Mouse (Mus musculus) midbrain, embryonic 12.5 days (tissue): ENCODE results near the gene Zfand3. TPM values are rescaled to one million over a fixed set of nuclear protein-coding genes. Genes with fewer than 3 reads are reported as not detected.

Experiments used
- ATAC-seq: fragments of 200-750 bp; cut with Nextera tagmentation; 2 replicates; pipeline ENCODE4 v1.8.0; 2017; ENCODE audit warnings: low read depth, moderate TSS enrichment, moderate library complexity; ENCODE audit not compliant: low FRiP score
- H3K27ac ChIP-seq: fragments of 300-500 bp; sonication (generic); replicated peaks from 2 replicates; pipeline ENCODE4 v1.5.1; 2016; ENCODE audit warnings: mild to moderate bottlenecking
- H3K27me3 ChIP-seq: fragments of 300-500 bp; sonication (generic); 2 replicates; pipeline ENCODE4 v1.6.1; 2016; ENCODE audit warnings: mild to moderate bottlenecking
- H3K36me3 ChIP-seq: fragments of 300-500 bp; sonication (generic); 2 replicates; pipeline ENCODE4 v1.6.1; 2016
- H3K4me1 ChIP-seq: fragments of 300-500 bp; sonication (generic); 2 replicates; pipeline ENCODE4 v1.6.1; 2016
- H3K4me2 ChIP-seq: fragments of 300-500 bp; sonication (generic); replicated peaks from 2 replicates; pipeline ENCODE4 v1.6.1; 2016; ENCODE audit warnings: mild to moderate bottlenecking, moderate library complexity
- H3K4me3 ChIP-seq: fragments of 300-500 bp; sonication (generic); 2 replicates; pipeline ENCODE4 v1.5.1; 2016; ENCODE audit warnings: mild to moderate bottlenecking
- H3K9ac ChIP-seq: fragments of 300-500 bp; sonication (generic); replicated peaks from 2 replicates; pipeline ENCODE4 v1.6.1; 2016; ENCODE audit warnings: mild to moderate bottlenecking, moderate library complexity
- H3K9me3 ChIP-seq: fragments of 300-500 bp; sonication (generic); 2 replicates; pipeline ENCODE4 v1.6.1; 2016; ENCODE audit warnings: mild to moderate bottlenecking
- WGBS: fragments of 180-500 bp; shearing (Covaris S2); methylation state at CpG from one replicate; pipeline ENCODE4 v1.1.7; 2016; 5-methylcytosine and 5-hydroxymethylcytosine counted together
- polyA plus RNA-seq: library from polyadenylated mRNA; unstranded; fragments of >200 nt; fragmentation: Nextera tagmentation; extraction: Ambion mirVana; gene quantifications from 2 replicates; pipeline ENCODE4 v1.2.1, GENCODE M21; 2016

The Zfand3 gene
- polyA plus RNA-seq, 1 experiment from 2014 or later = 91.5 TPM

DNA sequence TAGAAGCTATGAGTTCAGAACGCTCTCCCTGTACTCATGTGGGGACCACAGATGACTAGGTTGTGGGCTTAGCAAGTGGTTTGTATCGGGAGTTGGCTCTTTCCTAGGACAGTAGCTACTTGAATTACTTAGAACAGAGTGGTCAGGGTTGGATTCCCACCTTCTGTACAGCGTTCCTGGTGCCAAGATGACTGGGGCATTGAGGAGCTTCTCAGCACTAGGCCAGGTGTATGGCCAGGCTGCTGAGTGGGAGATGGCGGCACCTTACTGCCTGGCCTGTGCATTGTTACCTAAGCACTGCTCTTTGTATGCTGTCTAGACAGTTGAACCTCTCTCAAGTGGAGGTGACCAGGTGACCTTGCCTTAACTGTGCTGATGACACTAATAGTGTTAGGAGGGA, 28.3 kb downstream of the Zfand3 start:
- H3K4me1 ChIP-seq = peaks cover 20% of the 10 kb centered on the region
- H3K9me3 ChIP-seq = no peaks in the 10 kb centered on the region
- H3K4me2 ChIP-seq = no peak overlapping the region
- no peak for ATAC-seq
- H3K4me3 ChIP-seq = no peak overlapping the region
- no peaks in the 10 kb centered on the region for H3K27me3 ChIP-seq
- no peaks in the 10 kb centered on the region for H3K36me3 ChIP-seq
- no peak overlapping the region for H3K27ac ChIP-seq
- H3K9ac ChIP-seq = no peak overlapping the region
- WGBS = 94% methylated on average over 4 of the region's 4 CpGs

- H3K4me2 ChIP-seq = no peak overlapping the region
- H3K4me1 ChIP-seq = peaks cover 14% of the 10 kb centered on the region
- no peak overlapping the region for H3K4me3 ChIP-seq
- no peaks in the 10 kb centered on the region for H3K9me3 ChIP-seq
- H3K27ac ChIP-seq = no peak overlapping the region
- no peaks in the 10 kb centered on the region for H3K27me3 ChIP-seq
- no peaks in the 10 kb centered on the region for H3K36me3 ChIP-seq
- 68% methylated on average over 4 of the region's 4 CpGs for WGBS
- no peak overlapping the region for H3K9ac ChIP-seq
- ATAC-seq = no peak
Measured at GRCm38 (mm10) chr17:30033991-30034390, 29.5 kb downstream of the Zfand3 start.

GRCm38 (mm10) chr17:30035216-30036005, 30.9 kb downstream of the Zfand3 start:
- Histone ChIP-seq H3K9me3 (no peaks in the 10 kb centered on the region), H3K9ac (no peak overlapping the region), H3K27me3 (no peaks in the 10 kb centered on the region), H3K36me3 (no peaks in the 10 kb centered on the region), H3K4me3 (no peak overlapping the region), H3K4me2 (no peak overlapping the region), H3K4me1 (peaks cover 14% of the 10 kb centered on the region), H3K27ac (no peak overlapping the region)
- no peak for ATAC-seq
- WGBS = 80% methylated on average over 4 of the region's 4 CpGs

- H3K27ac ChIP-seq = no peak overlapping the region
- WGBS = 92% methylated on average over 7 of the region's 7 CpGs
- H3K27me3 ChIP-seq = no peaks in the 10 kb centered on the region
- H3K36me3 ChIP-seq = no peaks in the 10 kb centered on the region
- H3K9me3 ChIP-seq = no peaks in the 10 kb centered on the region
- H3K9ac ChIP-seq = no peak overlapping the region
- no peak for ATAC-seq
- H3K4me2 ChIP-seq = no peak overlapping the region
- no peak overlapping the region for H3K4me3 ChIP-seq
- H3K4me1 ChIP-seq = peaks cover 8% of the 10 kb centered on the region; the same call in 1 of the 2 replicates
Measured at GRCm38 (mm10) chr17:30043163-30043822, 38.8 kb downstream of the Zfand3 start.

- peaks cover 4% of the 10 kb centered on the region; the same call in 1 of the 2 replicates for H3K4me1 ChIP-seq
- H3K27me3 ChIP-seq = no peaks in the 10 kb centered on the region
- H3K27ac ChIP-seq = no peak overlapping the region
- no peak overlapping the region for H3K4me3 ChIP-seq
- H3K4me2 ChIP-seq = no peak overlapping the region
- H3K9me3 ChIP-seq = no peaks in the 10 kb centered on the region
- no peaks in the 10 kb centered on the region for H3K36me3 ChIP-seq
- H3K9ac ChIP-seq = no peak overlapping the region
- no peak for ATAC-seq
- 88% methylated on average over 2 of the region's 2 CpGs for WGBS
Measured at GRCm38 (mm10) chr17:30045181-30045580, 40.6 kb downstream of the Zfand3 start.

- Histone ChIP-seq H3K4me3 (no peak overlapping the region), H3K9ac (no peak overlapping the region), H3K27ac (no peak overlapping the region), H3K4me2 (no peak overlapping the region), H3K36me3 (no peaks in the 10 kb centered on the region), H3K27me3 (no peaks in the 10 kb centered on the region), H3K9me3 (no peaks in the 10 kb centered on the region), H3K4me1 (peaks cover 9% of the 10 kb centered on the region; the same call in 1 of the 2 replicates)
- WGBS = 91% methylated on average over 5 of the region's 5 CpGs
- no peak for ATAC-seq
Measured at GRCm38 (mm10) chr17:30046654-30047053, 42.1 kb downstream of the Zfand3 start.

- H3K27me3 ChIP-seq = no peaks in the 10 kb centered on the region
- no peak overlapping the region for H3K27ac ChIP-seq
- no peak for ATAC-seq
- H3K9ac ChIP-seq = no peak overlapping the region
- no peak overlapping the region for H3K4me2 ChIP-seq
- no peaks in the 10 kb centered on the region for H3K9me3 ChIP-seq
- H3K36me3 ChIP-seq = peaks cover 8% of the 10 kb centered on the region; the same call in 1 of the 2 replicates
- 0 out of 2 replicates have a peak, but pooled peaks cover 5% of the 10 kb centered on the region for H3K4me1 ChIP-seq
- no peak overlapping the region for H3K4me3 ChIP-seq
- 92% methylated on average over 5 of the region's 5 CpGs for WGBS
Measured at GRCm38 (mm10) chr17:30051523-30052346, 47.2 kb downstream of the Zfand3 start.

- Histone ChIP-seq H3K27ac (no peak overlapping the region), H3K4me1 (0 out of 2 replicates have a peak, but pooled peaks cover 5% of the 10 kb centered on the region), H3K27me3 (no peaks in the 10 kb centered on the region), H3K4me3 (no peak overlapping the region), H3K4me2 (no peak overlapping the region), H3K36me3 (peaks cover 8% of the 10 kb centered on the region; the same call in 1 of the 2 replicates), H3K9me3 (no peaks in the 10 kb centered on the region), H3K9ac (no peak overlapping the region)
- ATAC-seq = no peak
- 89% methylated on average over 5 of the region's 5 CpGs for WGBS
Measured at GRCm38 (mm10) chr17:30052347-30052742, 47.8 kb downstream of the Zfand3 start.

GRCm38 (mm10) chr17:30053463-30053862, 48.9 kb downstream of the Zfand3 start:
- Histone ChIP-seq H3K36me3 (peaks cover 8% of the 10 kb centered on the region; the same call in 1 of the 2 replicates), H3K4me2 (no peak overlapping the region), H3K27me3 (no peaks in the 10 kb centered on the region), H3K9me3 (no peaks in the 10 kb centered on the region), H3K27ac (no peak overlapping the region), H3K9ac (no peak overlapping the region), H3K4me3 (no peak overlapping the region), H3K4me1 (0 out of 2 replicates have a peak, but pooled peaks cover 5% of the 10 kb centered on the region)
- no peak for ATAC-seq
- WGBS = 86% methylated on average over 9 of the region's 9 CpGs

GRCm38 (mm10) chr17:30053871-30054270, 49.3 kb downstream of the Zfand3 start:
- Histone ChIP-seq H3K4me3 (no peak overlapping the region), H3K27ac (no peak overlapping the region), H3K27me3 (no peaks in the 10 kb centered on the region), H3K4me2 (no peak overlapping the region), H3K36me3 (peaks cover 8% of the 10 kb centered on the region; the same call in 1 of the 2 replicates), H3K9ac (no peak overlapping the region), H3K4me1 (0 out of 2 replicates have a peak, but pooled peaks cover 5% of the 10 kb centered on the region), H3K9me3 (no peaks in the 10 kb centered on the region)
- ATAC-seq = no peak
- 97% methylated on average over 2 of the region's 2 CpGs for WGBS

GRCm38 (mm10) chr17:30056226-30056625, 51.7 kb downstream of the Zfand3 start:
- Histone ChIP-seq H3K4me1 (peaks cover 9% of the 10 kb centered on the region), H3K9ac (no peak overlapping the region), H3K36me3 (peaks cover 8% of the 10 kb centered on the region; the same call in 1 of the 2 replicates), H3K9me3 (no peaks in the 10 kb centered on the region), H3K27ac (no peak overlapping the region), H3K4me3 (no peak overlapping the region), H3K27me3 (no peaks in the 10 kb centered on the region), H3K4me2 (no peak overlapping the region)
- 94% methylated on average over 5 of the region's 5 CpGs for WGBS
- ATAC-seq = no peak
